ENCODE assay signal across 9 mouse cellular contexts in the genomic region with DNA sequence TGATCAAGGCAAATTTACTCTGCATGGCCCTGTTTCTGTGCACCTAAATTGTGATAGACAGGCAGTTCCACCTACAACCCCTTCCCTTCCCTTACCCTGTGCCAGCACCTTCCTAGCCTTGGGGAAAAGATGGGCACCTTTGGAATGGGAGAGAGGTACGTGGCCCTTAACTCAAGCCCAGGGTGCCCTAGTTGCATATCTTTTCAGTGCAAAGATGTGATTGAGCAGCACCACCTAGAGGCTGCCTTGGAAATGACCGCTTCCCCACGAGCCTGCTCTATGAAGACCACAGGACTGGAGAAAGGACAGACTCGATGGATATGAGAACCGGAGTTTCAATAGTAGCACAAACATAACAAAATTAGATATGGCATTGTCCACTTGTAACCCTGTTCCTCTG. TPM values are rescaled to one million over a fixed set of nuclear protein-coding genes. Genes with fewer than 3 reads are reported as not detected.
DNase-seq lines count a peak whose midpoint lies in the region; ATAC-seq and TF ChIP-seq lines count a peak whose summit lies in the region.
"Had no signal": no experiment of that assay in that cellular context is flagged by ENCODE, and none has a peak within 500 bp of the region (broad histone marks: within the 10 kb centered on the region; RNA-seq: fewer than 3 reads in every experiment).

No protein-coding gene starts in this region.

- H3K4me2 ChIP-seq in forebrain, embryonic 11.5 days (ENCODE audit: low read depth, low read length, severe bottlenecking): no peak overlapping the region
- no peak overlapping the region for H3K4me2 ChIP-seq in lung, embryonic 14.5 days

- no peak overlapping the region for H3K4me3 ChIP-seq in E14TG2a.4 (replicated peaks; ENCODE audit: low read length)
- H3K4me3 ChIP-seq in forebrain, embryonic 11.5 days (ENCODE audit: low read depth, low read length): no peak overlapping the region
- no peak overlapping the region for H3K4me3 ChIP-seq in lung, embryonic 14.5 days (ENCODE audit: low read depth, low read length)
- H3K4me3 ChIP-seq: erythroblast, embryonic 14.5 days had no signal

- H3K9ac ChIP-seq in forebrain, embryonic 11.5 days (ENCODE audit: low read length): no peak overlapping the region
- no peak overlapping the region for H3K9ac ChIP-seq in lung, embryonic 14.5 days

- H3K9me3 ChIP-seq in E14TG2a.4 (ENCODE audit: low read length): no peaks in the 10 kb centered on the region
- no peaks in the 10 kb centered on the region for H3K9me3 ChIP-seq in forebrain, embryonic 11.5 days (ENCODE audit: control insufficient read depth, low read length)
- H3K9me3 ChIP-seq in lung, embryonic 14.5 days (ENCODE audit: low read depth, low read length): no peaks in the 10 kb centered on the region

- intact Hi-C loops in heart, postnatal 36 days (cut with DNase I): loop anchor here (5.0 to 10.0 kb wide), 3 partner anchors 226 to 682 kb away; no protein-coding TSS in a partner anchor

- peak; percentile 81 for TF ChIP-seq CTCF in E14TG2a.4 (conservative IDR thresholded peaks at IDR 0.05; ENCODE audit: low read length)
- peak; percentile 85; the same call in 1 of the 2 replicates for TF ChIP-seq CTCF in brain, embryonic 14.5 days (IDR thresholded peaks at IDR 0.05; ENCODE audit: borderline replicate concordance, extremely low read depth, insufficient read depth, insufficient read length)
- peak; percentile 89 for TF ChIP-seq CTCF in lung, embryonic 14.5 days (IDR thresholded peaks at IDR 0.05; ENCODE audit: low read depth)

- 13% methylated on average over 5 of the region's 5 CpGs for WGBS in forebrain, embryonic 11.5 days
- 6% methylated on average over 5 of the region's 5 CpGs for WGBS in lung, embryonic 14.5 days

- no peak for TF ChIP-seq POLR2A in brain, embryonic 14.5 days (IDR thresholded peaks at IDR 0.05; ENCODE audit: borderline replicate concordance, extremely low read depth, insufficient read depth, insufficient read length, poor library complexity, severe bottlenecking)

- peaks cover 17% of the 10 kb centered on the region for H3K27me3 ChIP-seq in E14TG2a.4 (ENCODE audit: insufficient read depth, low read length)
- H3K27me3 ChIP-seq in forebrain, embryonic 11.5 days (ENCODE audit: control insufficient read depth, insufficient read depth, low read length): no peaks in the 10 kb centered on the region
- no peaks in the 10 kb centered on the region for H3K27me3 ChIP-seq in lung, embryonic 14.5 days (ENCODE audit: insufficient read depth, low read length)

- no peaks in the 10 kb centered on the region for H3K4me1 ChIP-seq in E14TG2a.4 (replicated peaks; ENCODE audit: low read depth, low read length)
- no peaks in the 10 kb centered on the region for H3K4me1 ChIP-seq in forebrain, embryonic 11.5 days (replicated peaks; ENCODE audit: control insufficient read depth, insufficient read depth, low read length)
- no peaks in the 10 kb centered on the region for H3K4me1 ChIP-seq in lung, embryonic 14.5 days (ENCODE audit: insufficient read depth)

- peak; percentile 42; the same call in 1 of the 2 replicates for ATAC-seq in forebrain, embryonic 11.5 days (replicated peaks; ENCODE audit: low FRiP score)
- peak; percentile 68; the same call in 1 of the 2 replicates for ATAC-seq in lung, embryonic 14.5 days (ENCODE audit: insufficient read depth)
- ATAC-seq in neutrophil, adult 5-6 weeks (ENCODE audit: extremely low read depth, insufficient number of reproducible peaks, low FRiP score, poor library complexity, severe bottlenecking): peak; percentile 68

- peak; percentile 80 for DNase-seq in brain, embryonic 14.5 days (ENCODE audit: low read depth)
- DNase-seq in forebrain, embryonic 11.5 days (ENCODE audit: low spot score): peak; percentile 84
- peak; percentile 75 to 84 for DNase-seq in heart, postnatal 36 days
- DNase-seq in layer of hippocampus, adult 11-12 months (ENCODE audit: low spot score): peak; percentile 81
- DNase-seq in lung, embryonic 14.5 days: peak; percentile 90
- DNase-seq in thymus, postnatal 14 days: peak; percentile 77

- no peaks in the 10 kb centered on the region for H3K36me3 ChIP-seq in E14TG2a.4 (ENCODE audit: insufficient read depth, low read length)
- no peaks in the 10 kb centered on the region for H3K36me3 ChIP-seq in forebrain, embryonic 11.5 days (ENCODE audit: control insufficient read depth, insufficient read depth, low read length)
- no peaks in the 10 kb centered on the region for H3K36me3 ChIP-seq in lung, embryonic 14.5 days (ENCODE audit: insufficient read depth)

- H3K27ac ChIP-seq in forebrain, embryonic 11.5 days (ENCODE audit: low read depth, low read length): no peak overlapping the region
- no peak overlapping the region for H3K27ac ChIP-seq in lung, embryonic 14.5 days (ENCODE audit: low read depth)

RNA-seq across cellular contexts. Expression of a gene that starts 8.1 kb away (rescaled TPM):
- polyA plus RNA-seq in brain, embryonic 14.5 days (2012; rRNA removed): 5.9 and 6.4 TPM in 2 replicates
- polyA plus RNA-seq in forebrain, embryonic 11.5 days (2014; fragmentation: Nextera tagmentation; extraction: Ambion mirVana): 3.1 and 3.7 TPM in 2 replicates
- total RNA-seq in heart, postnatal 36 days (2021): 1 to 10 TPM; 3.7 to 4.9 TPM
- polyA plus RNA-seq in lung, embryonic 14.5 days (2014; fragmentation: Nextera tagmentation; extraction: Ambion mirVana): 5.0 TPM in 2 replicates
- total RNA-seq in neutrophil, adult 5-6 weeks (2017): 3.1 and 4.2 TPM in 2 replicates
